Comparison of ENCODE assay signal across 8 mouse cellular contexts in genomic region chr2:163918317-163919258, GRCm38 (mm10). TPM values are rescaled to one million over a fixed set of nuclear protein-coding genes. Genes with fewer than 3 reads are reported as not detected.
DNase-seq lines count a peak whose midpoint lies in the region; ATAC-seq and TF ChIP-seq lines count a peak whose summit lies in the region.

Rims4 (minus strand) TSS chr2:163918683.

- no peaks in the 10 kb centered on the region for H3K9me3 ChIP-seq in lung, postnatal 0 days (ENCODE audit: low read length)
- no peaks in the 10 kb centered on the region for H3K9me3 ChIP-seq in intestine, embryonic 16.5 days (ENCODE audit: control insufficient read depth, low read length)
- no peaks in the 10 kb centered on the region for H3K9me3 ChIP-seq in limb, embryonic 15.5 days

- H3K36me3 ChIP-seq in lung, postnatal 0 days (ENCODE audit: insufficient read depth, low read length): no peaks in the 10 kb centered on the region
- no peaks in the 10 kb centered on the region for H3K36me3 ChIP-seq in intestine, embryonic 16.5 days (ENCODE audit: control insufficient read depth, insufficient read depth, low read length)
- no peaks in the 10 kb centered on the region for H3K36me3 ChIP-seq in limb, embryonic 15.5 days

- peak within 1 kb of the TSS; percentile 38 for H3K4me3 ChIP-seq in lung, postnatal 0 days (ENCODE audit: low read depth, low read length)
- peak within 1 kb of the TSS; percentile 61 for H3K4me3 ChIP-seq in intestine, embryonic 16.5 days (ENCODE audit: low read length)
- H3K4me3 ChIP-seq in limb, embryonic 15.5 days: peak within 1 kb of the TSS; percentile 51

- no peak for DNase-seq in lung, postnatal 0 days (ENCODE audit: low spot score)
- DNase-seq in lung, postnatal 25 days (ENCODE audit: low spot score): no peak
- peak; percentile 85 for DNase-seq in cerebellum, adult 9-11 months
- DNase-seq in frontal cortex, postnatal 36 days (ENCODE audit: low spot score in 2 of 2): peak; percentile 69 to 78
- peak; percentile 79 for DNase-seq in retina, postnatal 1 day
- no peak for DNase-seq in spleen, adult 12 weeks (ENCODE audit: low spot score)

- peaks cover 60% of the 10 kb centered on the region for H3K27me3 ChIP-seq in lung, postnatal 0 days (replicated peaks; ENCODE audit: insufficient read depth, low read length)
- H3K27me3 ChIP-seq in intestine, embryonic 16.5 days (replicated peaks; ENCODE audit: control insufficient read depth, insufficient read depth, low read length): peaks cover 50% of the 10 kb centered on the region
- H3K27me3 ChIP-seq in limb, embryonic 15.5 days: peaks cover 90% of the 10 kb centered on the region

- H3K9ac ChIP-seq in lung, postnatal 0 days (replicated peaks; ENCODE audit: low read depth): no peak within 1 kb of the TSS
- peak within 1 kb of the TSS; percentile 55 for H3K9ac ChIP-seq in intestine, embryonic 16.5 days (ENCODE audit: low read depth, low read length)
- peak within 1 kb of the TSS; percentile 31; the same call in 1 of the 2 replicates for H3K9ac ChIP-seq in limb, embryonic 15.5 days

- H3K4me1 ChIP-seq in lung, postnatal 0 days (ENCODE audit: insufficient read depth, low read depth, low read length): no peaks in the 10 kb centered on the region
- H3K4me1 ChIP-seq in intestine, embryonic 16.5 days (ENCODE audit: control insufficient read depth, insufficient read depth, low read length): peaks cover 5% of the 10 kb centered on the region; the same call in 1 of the 2 replicates
- peaks cover 13% of the 10 kb centered on the region for H3K4me1 ChIP-seq in limb, embryonic 15.5 days

- H3K27ac ChIP-seq in lung, postnatal 0 days (ENCODE audit: low read length): no peak within 1 kb of the TSS
- no peak within 1 kb of the TSS for H3K27ac ChIP-seq in intestine, embryonic 16.5 days (ENCODE audit: low read length)
- H3K27ac ChIP-seq in limb, embryonic 15.5 days: no peak within 1 kb of the TSS

- no peak for TF ChIP-seq EP300 in lung, postnatal 0 days (IDR thresholded peaks at IDR 0.05)

- H3K4me2 ChIP-seq in lung, postnatal 0 days (replicated peaks; ENCODE audit: low read depth, low read length): peak within 1 kb of the TSS; percentile 65
- H3K4me2 ChIP-seq in intestine, embryonic 16.5 days (ENCODE audit: low read depth, low read length): peak within 1 kb of the TSS; percentile 96
- peak within 1 kb of the TSS; percentile 94 for H3K4me2 ChIP-seq in limb, embryonic 15.5 days

- 4% methylated on average over 36 of the region's 115 CpGs for WGBS in lung, postnatal 0 days
- 1% methylated on average over 38 of the region's 115 CpGs for WGBS in intestine, embryonic 16.5 days
- 2% methylated on average over 70 of the region's 115 CpGs for WGBS in limb, embryonic 15.5 days

- no peak for TF ChIP-seq CTCF in lung, postnatal 0 days (IDR thresholded peaks at IDR 0.05)

- ATAC-seq in lung, postnatal 0 days: peak; percentile 75
- ATAC-seq in intestine, embryonic 16.5 days: peak; percentile 86
- no peak for ATAC-seq in limb, embryonic 15.5 days (ENCODE audit: insufficient number of reproducible peaks, low FRiP score, low TSS enrichment, low read depth)

RNA-seq across cellular contexts. Expression of gene Rims4, which starts in this region (rescaled TPM):
- 0.06 and 0.13 TPM in 2 replicates for polyA plus RNA-seq in lung, postnatal 0 days (2015; fragmentation: Nextera tagmentation; extraction: Ambion mirVana)
- polyA plus RNA-seq in intestine, embryonic 16.5 days (2015; fragmentation: Nextera tagmentation; extraction: Ambion mirVana): 0.23 and 0.35 TPM in 2 replicates
- 0.13 and 0.20 TPM in 2 replicates for polyA plus RNA-seq in limb, embryonic 15.5 days (2015; fragmentation: Nextera tagmentation; extraction: Ambion mirVana)

Comparison
In these comparisons a context has a peak if more than half of its experiments do, and no peak if none do; other contexts are left out.
1. Peak in ATAC-seq, H3K4me3 ChIP-seq and H3K4me2 ChIP-seq in lung, postnatal 0 days; RNA of the gene not detected or under 1 TPM.
2. Peak in ATAC-seq, H3K4me3 ChIP-seq, H3K9ac ChIP-seq and H3K4me2 ChIP-seq in intestine, embryonic 16.5 days; RNA of the gene not detected or under 1 TPM.
3. DNase-seq: peak in cerebellum, adult 9-11 months (single experiment), frontal cortex, postnatal 36 days (2 of 2) and retina, postnatal 1 day (single experiment); none in lung, postnatal 0 days (single experiment), lung, postnatal 25 days (single experiment) and spleen, adult 12 weeks (single experiment).
4. Peak in every context shown above with its lines, with median percentiles within 50 percentile points of each other: H3K4me2 ChIP-seq and H3K4me3 ChIP-seq.